Mouse (Mus musculus) midbrain, embryonic 11.5 days (tissue): Measurements from ENCODE around the gene Rgr. TPM values are rescaled to one million over a fixed set of nuclear protein-coding genes. Genes with fewer than 3 reads are reported as not detected.
A peak's percentile ranks its signal among the peaks of the same experiment; 100 is the strongest.
"Not testable (repeated sequence)": the region's sequence is repeated elsewhere in the genome, so short reads cannot be mapped to it uniquely, and the experiment has no call there.

Source experiments
- ATAC-seq: fragments of 200-750 bp; cut with Nextera tagmentation; 2 replicates; pipeline ENCODE4 v1.8.0; 2017; ENCODE audit warnings: moderate TSS enrichment, moderate library complexity; ENCODE audit not compliant: low FRiP score
- DNase-seq: peaks from one replicate; pipeline ENCODE4 v3.0.0; 2015; ENCODE audit warnings: low spot score; ENCODE audit errors: missing footprints
- H3K27ac ChIP-seq: fragments of 300-500 bp; sonication (generic); 2 replicates; pipeline ENCODE4 v1.5.1; 2014; ENCODE audit warnings: low read depth, low read length
- H3K27me3 ChIP-seq: fragments of 300-500 bp; sonication (generic); 2 replicates; pipeline ENCODE4 v1.6.1; 2014; ENCODE audit warnings: mild to moderate bottlenecking, low read length, moderate library complexity, mixed read lengths; ENCODE audit not compliant: control insufficient read depth, insufficient read depth
- H3K36me3 ChIP-seq: fragments of 300-500 bp; sonication (generic); 2 replicates; pipeline ENCODE4 v1.6.1; 2014; ENCODE audit warnings: mild to moderate bottlenecking, low read length, moderate library complexity, mixed read lengths; ENCODE audit not compliant: control insufficient read depth, insufficient read depth
- H3K4me1 ChIP-seq: fragments of 300-500 bp; sonication (generic); 2 replicates; pipeline ENCODE4 v1.6.1; 2014; ENCODE audit warnings: low read length; ENCODE audit not compliant: control insufficient read depth, insufficient read depth
- H3K4me2 ChIP-seq: fragments of 300-500 bp; sonication (generic); 2 replicates; pipeline ENCODE4 v1.6.1; 2014; ENCODE audit warnings: mild to moderate bottlenecking, moderate library complexity
- H3K4me3 ChIP-seq: fragments of 300-500 bp; sonication (generic); 2 replicates; pipeline ENCODE4 v1.5.1; 2014; ENCODE audit warnings: low read depth, low read length
- H3K9ac ChIP-seq: fragments of 300-500 bp; sonication (generic); 2 replicates; pipeline ENCODE4 v1.6.1; 2014; ENCODE audit warnings: low read length
- H3K9me3 ChIP-seq: fragments of 300-500 bp; sonication (generic); 2 replicates; pipeline ENCODE4 v1.6.1; 2016; ENCODE audit warnings: low read length; ENCODE audit not compliant: control insufficient read depth
- WGBS: fragments of 180-500 bp; shearing (Covaris S2); extraction: QIAGEN DNeasy Blood & Tissue Kit; methylation state at CpG from one replicate; pipeline ENCODE4 v1.1.7; 2014; 5-methylcytosine and 5-hydroxymethylcytosine counted together
- polyA plus RNA-seq: library from polyadenylated mRNA; unstranded; fragments of >200 nt; fragmentation: Nextera tagmentation; extraction: Ambion mirVana; gene quantifications from 2 replicates; pipeline ENCODE4 v1.2.1, GENCODE M21; 2014

The Rgr gene
- polyA plus RNA-seq, 1 experiment from 2014 or later: not detected

GRCm38 (mm10) chr14:37009686-37010085, 39.1 kb downstream of the Rgr start:
- ATAC-seq (0 out of 2 replicates have a peak, but pooled peaks have one; percentile 9), DNase-seq (no peak)
- Histone ChIP-seq H3K9ac (no peak overlapping the region), H3K9me3 (no peaks in the 10 kb centered on the region), H3K4me3 (no peak overlapping the region), H3K4me1 (no peaks in the 10 kb centered on the region), H3K27ac (no peak overlapping the region), H3K36me3 (no peaks in the 10 kb centered on the region), H3K4me2 (no peak overlapping the region), H3K27me3 (no peaks in the 10 kb centered on the region)
- 94% methylated on average over 2 of the region's 2 CpGs for WGBS

- Histone ChIP-seq H3K36me3 (no peaks in the 10 kb centered on the region), H3K27ac (no peak overlapping the region), H3K27me3 (no peaks in the 10 kb centered on the region), H3K4me3 (no peak overlapping the region), H3K4me2 (no peak overlapping the region), H3K9ac (no peak overlapping the region), H3K4me1 (no peaks in the 10 kb centered on the region), H3K9me3 (no peaks in the 10 kb centered on the region)
- ATAC-seq (no peak), DNase-seq (no peak)
- 79% methylated on average over 8 of the region's 8 CpGs for WGBS
These were observed 42.3 kb downstream of the Rgr start for GRCm38 (mm10) chr14:37006489-37006888.

- H3K36me3 ChIP-seq: no peaks in the 10 kb centered on the region
- H3K4me3 ChIP-seq: no peak overlapping the region
- no peak overlapping the region for H3K9ac ChIP-seq
- DNase-seq: no peak
- no peak overlapping the region for H3K4me2 ChIP-seq
- no peak overlapping the region for H3K27ac ChIP-seq
- H3K27me3 ChIP-seq: no peaks in the 10 kb centered on the region
- WGBS: 17% methylated on average over 3 of the region's 3 CpGs
- no peaks in the 10 kb centered on the region for H3K4me1 ChIP-seq
- ATAC-seq: no peak
- no peaks in the 10 kb centered on the region for H3K9me3 ChIP-seq
These were observed 42.9 kb downstream of the Rgr start for GRCm38 (mm10) chr14:37005865-37006264.

- no peak for DNase-seq
- Histone ChIP-seq H3K27ac (no peak overlapping the region), H3K27me3 (no peaks in the 10 kb centered on the region), H3K9ac (no peak overlapping the region), H3K4me2 (no peak overlapping the region), H3K4me3 (no peak overlapping the region), H3K36me3 (no peaks in the 10 kb centered on the region), H3K9me3 (no peaks in the 10 kb centered on the region), H3K4me1 (no peaks in the 10 kb centered on the region)
- 85% methylated on average over 8 of the region's 8 CpGs for WGBS
- ATAC-seq: no peak
These were observed 45.2 kb downstream of the Rgr start for GRCm38 (mm10) chr14:37003431-37004095.

GRCm38 (mm10) chr14:37002852-37003251, 45.9 kb downstream of the Rgr start:
- Histone ChIP-seq H3K4me1 (no peaks in the 10 kb centered on the region), H3K27me3 (no peaks in the 10 kb centered on the region), H3K27ac (no peak overlapping the region), H3K36me3 (no peaks in the 10 kb centered on the region), H3K9me3 (no peaks in the 10 kb centered on the region), H3K4me2 (no peak overlapping the region), H3K9ac (no peak overlapping the region), H3K4me3 (no peak overlapping the region)
- WGBS: 67% methylated on average over 2 of the region's 2 CpGs
- DNase-seq (no peak), ATAC-seq (no peak)

GRCm38 (mm10) chr14:37000780-37001179, 48.0 kb downstream of the Rgr start:
- H3K27ac ChIP-seq, H3K4me2 ChIP-seq, H3K9me3 ChIP-seq, ATAC-seq, H3K4me3 ChIP-seq, H3K27me3 ChIP-seq, H3K36me3 ChIP-seq, H3K9ac ChIP-seq, H3K4me1 ChIP-seq, DNase-seq: not testable (repeated sequence)
- WGBS: 90% methylated on average over 6 of the region's 6 CpGs

GRCm38 (mm10) chr14:36989784-36990183, 59.0 kb downstream of the Rgr start:
- no peak overlapping the region for H3K4me3 ChIP-seq
- no peak overlapping the region for H3K9ac ChIP-seq
- ATAC-seq (no peak), DNase-seq (no peak)
- no peaks in the 10 kb centered on the region for H3K4me1 ChIP-seq
- no peaks in the 10 kb centered on the region for H3K27me3 ChIP-seq
- H3K4me2 ChIP-seq: no peak overlapping the region
- no peak overlapping the region for H3K27ac ChIP-seq
- H3K9me3 ChIP-seq: no peaks in the 10 kb centered on the region
- no peaks in the 10 kb centered on the region for H3K36me3 ChIP-seq

GRCm38 (mm10) chr14:36985693-36986092, 63.1 kb downstream of the Rgr start:
- H3K27me3 ChIP-seq: no peaks in the 10 kb centered on the region
- H3K27ac ChIP-seq: no peak overlapping the region
- H3K9ac ChIP-seq: no peak overlapping the region
- H3K4me2 ChIP-seq: no peak overlapping the region
- H3K4me1 ChIP-seq: no peaks in the 10 kb centered on the region
- no peaks in the 10 kb centered on the region for H3K9me3 ChIP-seq
- H3K4me3 ChIP-seq: no peak overlapping the region
- WGBS: 83% methylated on average over 3 of the region's 3 CpGs
- ATAC-seq (no peak), DNase-seq (no peak)
- H3K36me3 ChIP-seq: no peaks in the 10 kb centered on the region
